Mouse (Mus musculus) midbrain, postnatal 0 days (tissue): ENCODE results near the gene Gpm6b. TPM values are rescaled to one million over a fixed set of nuclear protein-coding genes. Genes with fewer than 3 reads are reported as not detected.

Experiments used
- ATAC-seq: fragments of 200-750 bp; cut with Nextera tagmentation; 2 replicates; pipeline ENCODE4 v1.8.0; 2017; ENCODE audit warnings: moderate number of reproducible peaks, mild to moderate bottlenecking, moderate TSS enrichment, moderate library complexity; ENCODE audit not compliant: low FRiP score
- DNase-seq: peaks from one replicate; pipeline ENCODE4 v3.0.0-alpha.2; 2015; ENCODE audit warnings: low spot score
- H3K27ac ChIP-seq: fragments of 300-500 bp; sonication (generic); 2 replicates; pipeline ENCODE4 v1.5.1; 2014; ENCODE audit warnings: low read depth, mild to moderate bottlenecking, low read length, mixed read lengths
- H3K27me3 ChIP-seq: fragments of 300-500 bp; sonication (generic); 2 replicates; pipeline ENCODE4 v1.6.1; 2014; ENCODE audit warnings: low read length, control low read depth, mixed read lengths; ENCODE audit not compliant: insufficient read depth
- H3K36me3 ChIP-seq: fragments of 300-500 bp; sonication (generic); 2 replicates; pipeline ENCODE4 v1.6.1; 2014; ENCODE audit warnings: low read length, control low read depth, mixed read lengths; ENCODE audit not compliant: insufficient read depth
- H3K4me1 ChIP-seq: fragments of 300-500 bp; sonication (generic); 2 replicates; pipeline ENCODE4 v1.6.1; 2014; ENCODE audit warnings: mild to moderate bottlenecking, control low read depth, antibody characterized with exemption, low read length, mixed read lengths; ENCODE audit not compliant: insufficient read depth
- H3K4me2 ChIP-seq: fragments of 300-500 bp; sonication (generic); 2 replicates; pipeline ENCODE4 v1.6.1; 2014; ENCODE audit warnings: low read depth, mild to moderate bottlenecking, low read length, mixed read lengths; ENCODE audit not compliant: poor library complexity, severe bottlenecking
- H3K4me3 ChIP-seq: fragments of 300-500 bp; sonication (generic); 2 replicates; pipeline ENCODE4 v1.5.1; 2014; ENCODE audit warnings: low read depth, mild to moderate bottlenecking, low read length, moderate library complexity
- H3K9ac ChIP-seq: fragments of 300-500 bp; sonication (generic); replicated peaks from 2 replicates; pipeline ENCODE4 v1.6.1; 2014; ENCODE audit warnings: mild to moderate bottlenecking, low read length, moderate library complexity, mixed read lengths; ENCODE audit not compliant: poor library complexity, severe bottlenecking
- H3K9me3 ChIP-seq: fragments of 300-500 bp; sonication (generic); 2 replicates; pipeline ENCODE4 v1.6.1; 2016; ENCODE audit warnings: low read length, control low read depth
- CTCF ChIP-seq: IDR thresholded peaks from 2 replicates; pipeline ENCODE4 v1.5.1; 2016; ENCODE audit warnings: antibody characterized with exemption, mild to moderate bottlenecking
- WGBS: fragments of 180-500 bp; shearing (Covaris S2); extraction: QIAGEN DNeasy Blood & Tissue Kit; methylation state at CpG from one replicate; pipeline ENCODE4 v1.1.7; 2014; 5-methylcytosine and 5-hydroxymethylcytosine counted together
- polyA plus RNA-seq: library from polyadenylated mRNA; unstranded; fragments of >200 nt; fragmentation: Nextera tagmentation; extraction: Ambion mirVana; gene quantifications from 2 replicates; pipeline ENCODE4 v1.2.1, GENCODE M21; 2015
- total RNA-seq: library from RNA; depleted of rRNA; stranded (reverse); fragments of >200 nt; gene quantifications from 2 replicates; pipeline ENCODE4 v1.2.3, GENCODE M21; 2014; rRNA removed

The Gpm6b gene
- total and polyA plus RNA-seq, 2 experiments from 2014 or later = 280 to 322 TPM

- Histone ChIP-seq H3K4me1 (no peaks in the 10 kb centered on the region), H3K9me3 (no peaks in the 10 kb centered on the region), H3K4me3 (no peak overlapping the region), H3K27me3 (no peaks in the 10 kb centered on the region; the same call in 1 of the 2 replicates), H3K9ac (no peak overlapping the region), H3K4me2 (no peak overlapping the region), H3K27ac (no peak overlapping the region), H3K36me3 (no peaks in the 10 kb centered on the region)
- DNase-seq (no peak), ATAC-seq (no peak)
- TF ChIP-seq CTCF = peak; percentile 38
- WGBS = 78% methylated on average over 1 of the region's 1 CpGs
Measured at GRCm38 (mm10) chrX:166393753-166394152, 155.0 kb downstream of the Gpm6b start.

- H3K27me3 ChIP-seq = peaks cover 5% of the 10 kb centered on the region; the same call in 1 of the 2 replicates
- no peak for ATAC-seq
- no peaks in the 10 kb centered on the region for H3K4me1 ChIP-seq
- DNase-seq = no peak
- no peak overlapping the region for H3K9ac ChIP-seq
- no peak overlapping the region for H3K4me2 ChIP-seq
- H3K36me3 ChIP-seq = 0 out of 2 replicates have a peak, but pooled peaks cover 4% of the 10 kb centered on the region
- TF ChIP-seq CTCF = no peak
- no peak overlapping the region for H3K4me3 ChIP-seq
- H3K9me3 ChIP-seq = no peaks in the 10 kb centered on the region
- no peak overlapping the region for H3K27ac ChIP-seq
Measured at GRCm38 (mm10) chrX:166407865-166408264, 169.2 kb downstream of the Gpm6b start.

GRCm38 (mm10) chrX:166416196-166416595, 177.5 kb downstream of the Gpm6b start:
- no peaks in the 10 kb centered on the region for H3K36me3 ChIP-seq
- WGBS = 76% methylated on average over 5 of the region's 6 CpGs
- H3K4me1 ChIP-seq = no peaks in the 10 kb centered on the region
- H3K27ac ChIP-seq = no peak overlapping the region
- TF ChIP-seq CTCF = peak; percentile 74
- ATAC-seq = no peak
- no peaks in the 10 kb centered on the region; the same call in 1 of the 2 replicates for H3K27me3 ChIP-seq
- no peak overlapping the region for H3K4me2 ChIP-seq
- peak; percentile 50 for DNase-seq
- H3K9ac ChIP-seq = no peak overlapping the region
- H3K9me3 ChIP-seq = no peaks in the 10 kb centered on the region
- no peak overlapping the region for H3K4me3 ChIP-seq

- Histone ChIP-seq H3K36me3 (peaks cover 2% of the 10 kb centered on the region; the same call in 1 of the 2 replicates), H3K4me1 (no peaks in the 10 kb centered on the region), H3K4me3 (no peak overlapping the region), H3K27me3 (no peaks in the 10 kb centered on the region; the same call in 1 of the 2 replicates), H3K4me2 (no peak overlapping the region), H3K27ac (no peak overlapping the region), H3K9ac (no peak overlapping the region), H3K9me3 (no peaks in the 10 kb centered on the region)
- DNase-seq (no peak), ATAC-seq (no peak)
- WGBS = 89% methylated on average over 2 of the region's 2 CpGs
- no peak for TF ChIP-seq CTCF
Measured at GRCm38 (mm10) chrX:166434812-166435211, 196.1 kb downstream of the Gpm6b start.

Other genes with a start within 250 kb of the Gpm6b start
- gene Gemin8, start 68.5 kb upstream of the Gpm6b start, total RNA-seq = 7.6 TPM in 2 replicates
- gene Gemin8, start 68.5 kb upstream of the Gpm6b start, polyA plus RNA-seq = 6.2 and 6.5 TPM in 2 replicates
- 43.0 and 48.0 TPM in 2 replicates for gene Trappc2, start 201.7 kb downstream of the Gpm6b start, total RNA-seq
- 107 and 108 TPM in 2 replicates for gene Trappc2, start 201.7 kb downstream of the Gpm6b start, polyA plus RNA-seq
- gene Ofd1, start 201.8 kb downstream of the Gpm6b start, total RNA-seq = 5.3 and 8.0 TPM in 2 replicates
- gene Ofd1, start 201.8 kb downstream of the Gpm6b start, polyA plus RNA-seq = 6.4 and 6.7 TPM in 2 replicates
- 40.3 and 41.4 TPM in 2 replicates for gene Rab9, start 241.0 kb downstream of the Gpm6b start, total RNA-seq
- 54.6 and 56.7 TPM in 2 replicates for gene Rab9, start 241.0 kb downstream of the Gpm6b start, polyA plus RNA-seq